Mouse (Mus musculus) embryonic facial prominence, embryonic 13.5 days (tissue): ENCODE data around the gene Prkab1. TPM values are rescaled to one million over a fixed set of nuclear protein-coding genes. Genes with fewer than 3 reads are reported as not detected.

Experiments
- ATAC-seq: fragments of 200-750 bp; cut with Nextera tagmentation; 2 replicates; pipeline ENCODE4 v1.8.0; 2017; ENCODE audit warnings: low read depth; ENCODE audit not compliant: insufficient number of reproducible peaks, insufficient read depth, low FRiP score, low TSS enrichment
- H3K27ac ChIP-seq: fragments of 300-500 bp; sonication (generic); 2 replicates; pipeline ENCODE4 v1.5.1; 2015; ENCODE audit warnings: moderate library complexity, mild to moderate bottlenecking, inconsistent platforms
- H3K27me3 ChIP-seq: fragments of 300-500 bp; sonication (generic); 2 replicates; pipeline ENCODE4 v1.6.1; 2015; ENCODE audit warnings: mild to moderate bottlenecking, inconsistent platforms
- H3K36me3 ChIP-seq: fragments of 300-500 bp; sonication (generic); 2 replicates; pipeline ENCODE4 v1.6.1; 2015; ENCODE audit warnings: mild to moderate bottlenecking, inconsistent platforms
- H3K4me1 ChIP-seq: fragments of 300-500 bp; sonication (generic); 2 replicates; pipeline ENCODE4 v1.6.1; 2015; ENCODE audit warnings: inconsistent platforms
- H3K4me2 ChIP-seq: fragments of 300-500 bp; sonication (generic); 2 replicates; pipeline ENCODE4 v1.6.1; 2015; ENCODE audit warnings: moderate library complexity, mild to moderate bottlenecking, inconsistent platforms
- H3K4me3 ChIP-seq: fragments of 300-500 bp; sonication (generic); 2 replicates; pipeline ENCODE4 v1.5.1; 2015; ENCODE audit warnings: mild to moderate bottlenecking, inconsistent platforms
- H3K9ac ChIP-seq: fragments of 300-500 bp; sonication (generic); 2 replicates; pipeline ENCODE4 v1.6.1; 2015; ENCODE audit warnings: mild to moderate bottlenecking, inconsistent platforms
- H3K9me3 ChIP-seq: fragments of 300-500 bp; sonication (generic); 2 replicates; pipeline ENCODE4 v1.6.1; 2016; ENCODE audit warnings: inconsistent platforms
- WGBS: fragments of 180-500 bp; shearing (Covaris S2); methylation state at CpG from one replicate; pipeline ENCODE4 v1.1.7; 2015; ENCODE audit warnings: mixed read lengths; 5-methylcytosine and 5-hydroxymethylcytosine counted together
- polyA plus RNA-seq: library from polyadenylated mRNA; unstranded; fragments of >200 nt; fragmentation: Nextera tagmentation; extraction: Ambion mirVana; gene quantifications from 2 replicates; pipeline ENCODE4 v1.2.1, GENCODE M21; 2015

Prkab1 gene
- polyA plus RNA-seq, 1 experiment from 2014 or later = 73.7 TPM

DNA sequence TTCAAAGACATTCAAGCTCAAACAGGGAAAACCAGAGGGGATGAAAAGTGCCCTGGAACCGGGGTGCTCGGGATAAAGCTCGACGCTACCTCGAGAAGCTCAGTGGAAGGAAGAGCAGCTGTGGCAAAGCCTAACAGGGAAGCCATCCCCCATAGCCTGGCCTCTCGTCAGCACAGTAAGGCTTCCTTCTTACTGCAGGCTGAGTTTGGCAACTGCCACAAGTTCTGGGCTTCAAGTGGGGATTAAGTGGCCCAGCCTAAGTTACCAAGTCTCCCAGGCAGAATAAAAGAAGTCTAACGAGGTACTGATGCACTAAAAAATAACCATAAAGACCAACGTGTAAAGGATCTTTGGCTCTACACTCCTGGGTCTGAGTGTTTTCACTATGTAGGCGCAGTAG lies 6.1 kb downstream of the Prkab1 start:
- 90% methylated on average over 9 of the region's 9 CpGs for WGBS
- ATAC-seq = no peak

DNA sequence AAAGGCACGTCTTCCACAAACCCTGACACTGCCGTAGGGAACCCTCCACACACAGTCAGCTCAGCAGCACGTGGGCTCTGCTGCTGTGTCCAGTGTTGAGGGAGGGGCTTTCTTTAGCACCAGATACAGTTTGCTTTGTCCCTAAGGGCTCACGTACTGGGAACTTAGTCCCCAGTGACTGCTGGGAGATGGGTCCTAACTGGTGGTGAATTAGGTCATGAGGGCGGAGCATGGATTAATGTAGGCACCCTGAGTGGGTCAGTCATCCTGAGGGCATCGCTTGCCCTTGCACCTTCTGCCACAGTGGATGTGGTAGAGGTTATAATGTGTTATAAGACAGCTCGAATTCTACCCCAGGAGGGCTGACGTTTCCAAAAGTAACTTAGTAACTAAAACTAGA lies 6.9 kb downstream of the Prkab1 start:
- ATAC-seq = no peak
- Histone ChIP-seq H3K4me3 (no peak overlapping the region), H3K9me3 (no peaks in the 10 kb centered on the region), H3K27ac (no peak overlapping the region), H3K36me3 (peaks cover 99% of the 10 kb centered on the region), H3K9ac (no peak overlapping the region), H3K27me3 (no peaks in the 10 kb centered on the region), H3K4me1 (peaks cover 5% of the 10 kb centered on the region), H3K4me2 (no peak overlapping the region)
- whole genome bisulfite sequencing = 93% methylated on average over 8 of the region's 8 CpGs

More for the DNA sequence above, 6.1 kb downstream of the Prkab1 start:
- H3K4me1 ChIP-seq = peaks cover 13% of the 10 kb centered on the region
- no peak overlapping the region for H3K4me3 ChIP-seq
- no peak overlapping the region for H3K4me2 ChIP-seq
- H3K27ac ChIP-seq = no peak overlapping the region
- H3K27me3 ChIP-seq = no peaks in the 10 kb centered on the region
- no peaks in the 10 kb centered on the region for H3K9me3 ChIP-seq
- H3K36me3 ChIP-seq = peaks cover 91% of the 10 kb centered on the region
- no peak overlapping the region for H3K9ac ChIP-seq

- WGBS = 94% methylated on average over 5 of the region's 5 CpGs
- Histone ChIP-seq H3K27ac (no peak overlapping the region), H3K4me1 (no peaks in the 10 kb centered on the region)
Observed at GRCm38 (mm10) chr5:116016542-116016941, 7.8 kb downstream of the Prkab1 start.

GRCm38 (mm10) chr5:116014237-116014636 lies 10.1 kb downstream of the Prkab1 start:
- no peak overlapping the region for H3K27ac ChIP-seq
- no peaks in the 10 kb centered on the region for H3K9me3 ChIP-seq
- no peak overlapping the region for H3K4me2 ChIP-seq
- ATAC-seq = no peak
- WGBS = 95% methylated on average over 11 of the region's 11 CpGs
- H3K9ac ChIP-seq = no peak overlapping the region
- H3K4me1 ChIP-seq = 0 out of 2 replicates have a peak, but pooled peaks cover under 1% of the 10 kb centered on the region
- no peaks in the 10 kb centered on the region for H3K27me3 ChIP-seq
- no peak overlapping the region for H3K4me3 ChIP-seq
- peaks cover 70% of the 10 kb centered on the region for H3K36me3 ChIP-seq

More at GRCm38 (mm10) chr5:116016542-116016941, 7.8 kb downstream of the Prkab1 start:
- no peaks in the 10 kb centered on the region for H3K9me3 ChIP-seq
- no peak for ATAC-seq
- no peak overlapping the region for H3K4me2 ChIP-seq
- H3K4me3 ChIP-seq = no peak overlapping the region
- peaks cover 92% of the 10 kb centered on the region for H3K36me3 ChIP-seq
- H3K9ac ChIP-seq = no peak overlapping the region
- H3K27me3 ChIP-seq = no peaks in the 10 kb centered on the region

- WGBS = 86% methylated on average over 8 of the region's 8 CpGs
- no peak for ATAC-seq
Observed at GRCm38 (mm10) chr5:116013821-116014220, 10.5 kb downstream of the Prkab1 start.

GRCm38 (mm10) chr5:116012503-116012902 lies 11.8 kb downstream of the Prkab1 start:
- no peak overlapping the region for H3K4me3 ChIP-seq
- H3K4me1 ChIP-seq = 0 out of 2 replicates have a peak, but pooled peaks cover 3% of the 10 kb centered on the region
- H3K27ac ChIP-seq = no peak overlapping the region
- H3K27me3 ChIP-seq = no peaks in the 10 kb centered on the region
- ATAC-seq = no peak
- H3K36me3 ChIP-seq = peaks cover 53% of the 10 kb centered on the region
- H3K4me2 ChIP-seq = no peak overlapping the region
- 89% methylated on average over 7 of the region's 7 CpGs for WGBS
- H3K9me3 ChIP-seq = no peaks in the 10 kb centered on the region
- H3K9ac ChIP-seq = no peak overlapping the region

More at GRCm38 (mm10) chr5:116013821-116014220, 10.5 kb downstream of the Prkab1 start:
- no peak overlapping the region for H3K4me2 ChIP-seq
- no peak overlapping the region for H3K27ac ChIP-seq
- no peaks in the 10 kb centered on the region for H3K9me3 ChIP-seq
- no peak overlapping the region for H3K4me3 ChIP-seq
- H3K4me1 ChIP-seq = 0 out of 2 replicates have a peak, but pooled peaks cover 3% of the 10 kb centered on the region
- no peak overlapping the region for H3K9ac ChIP-seq
- H3K36me3 ChIP-seq = peaks cover 66% of the 10 kb centered on the region
- H3K27me3 ChIP-seq = no peaks in the 10 kb centered on the region

GRCm38 (mm10) chr5:116011700-116012099 lies 12.6 kb downstream of the Prkab1 start:
- 93% methylated on average over 7 of the region's 7 CpGs for WGBS
- no peak for ATAC-seq

GRCm38 (mm10) chr5:116009884-116010627 lies 14.3 kb downstream of the Prkab1 start:
- H3K27ac ChIP-seq = no peak overlapping the region
- H3K36me3 ChIP-seq = peaks cover 28% of the 10 kb centered on the region
- no peak overlapping the region for H3K4me3 ChIP-seq
- WGBS = 69% methylated on average over 2 of the region's 2 CpGs
- no peak for ATAC-seq
- H3K4me1 ChIP-seq = 0 out of 2 replicates have a peak, but pooled peaks cover 3% of the 10 kb centered on the region
- H3K4me2 ChIP-seq = no peak overlapping the region
- no peaks in the 10 kb centered on the region for H3K9me3 ChIP-seq
- no peak overlapping the region for H3K9ac ChIP-seq
- H3K27me3 ChIP-seq = no peaks in the 10 kb centered on the region

More at GRCm38 (mm10) chr5:116011700-116012099, 12.6 kb downstream of the Prkab1 start:
- Histone ChIP-seq H3K36me3 (peaks cover 45% of the 10 kb centered on the region), H3K4me2 (no peak overlapping the region), H3K9me3 (no peaks in the 10 kb centered on the region), H3K4me1 (0 out of 2 replicates have a peak, but pooled peaks cover 3% of the 10 kb centered on the region), H3K9ac (no peak overlapping the region), H3K4me3 (no peak overlapping the region), H3K27me3 (no peaks in the 10 kb centered on the region), H3K27ac (no peak overlapping the region)

- Histone ChIP-seq H3K36me3 (peaks cover 21% of the 10 kb centered on the region), H3K4me1 (0 out of 2 replicates have a peak, but pooled peaks cover 3% of the 10 kb centered on the region), H3K27me3 (no peaks in the 10 kb centered on the region), H3K9me3 (no peaks in the 10 kb centered on the region), H3K4me2 (no peak overlapping the region), H3K27ac (no peak overlapping the region), H3K9ac (no peak overlapping the region), H3K4me3 (no peak overlapping the region)
- ATAC-seq = no peak
- WGBS = 43% methylated on average over 15 of the region's 15 CpGs
Observed at GRCm38 (mm10) chr5:116009091-116009851, 15.0 kb downstream of the Prkab1 start.

DNA sequence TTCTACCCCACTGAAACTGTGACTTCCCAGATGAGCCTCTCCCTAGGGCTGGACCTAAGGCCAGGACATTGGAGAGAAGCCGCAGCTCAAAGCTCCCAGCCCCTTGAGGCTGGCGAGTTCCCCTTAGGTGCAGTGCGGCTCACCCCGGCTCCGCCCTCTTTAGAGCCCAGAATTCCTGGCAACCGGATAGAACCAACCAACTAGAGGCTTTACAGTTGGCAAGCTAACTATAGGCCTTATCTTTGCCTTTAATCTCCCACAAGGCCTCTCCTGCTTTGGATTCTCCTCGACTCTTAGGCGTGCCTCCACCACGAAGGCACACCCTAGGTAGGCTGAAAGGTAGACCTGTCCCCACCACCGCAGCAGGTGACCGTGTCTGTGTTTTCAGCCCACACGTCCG lies 16.6 kb downstream of the Prkab1 start:
- ATAC-seq = no peak
- Histone ChIP-seq H3K9me3 (no peaks in the 10 kb centered on the region), H3K4me2 (no peak overlapping the region), H3K27ac (no peak overlapping the region), H3K9ac (no peak overlapping the region), H3K27me3 (no peaks in the 10 kb centered on the region), H3K36me3 (peaks cover 5% of the 10 kb centered on the region), H3K4me1 (peaks cover 7% of the 10 kb centered on the region; the same call in 1 of the 2 replicates), H3K4me3 (no peak overlapping the region)
- 83% methylated on average over 13 of the region's 13 CpGs for WGBS

DNA sequence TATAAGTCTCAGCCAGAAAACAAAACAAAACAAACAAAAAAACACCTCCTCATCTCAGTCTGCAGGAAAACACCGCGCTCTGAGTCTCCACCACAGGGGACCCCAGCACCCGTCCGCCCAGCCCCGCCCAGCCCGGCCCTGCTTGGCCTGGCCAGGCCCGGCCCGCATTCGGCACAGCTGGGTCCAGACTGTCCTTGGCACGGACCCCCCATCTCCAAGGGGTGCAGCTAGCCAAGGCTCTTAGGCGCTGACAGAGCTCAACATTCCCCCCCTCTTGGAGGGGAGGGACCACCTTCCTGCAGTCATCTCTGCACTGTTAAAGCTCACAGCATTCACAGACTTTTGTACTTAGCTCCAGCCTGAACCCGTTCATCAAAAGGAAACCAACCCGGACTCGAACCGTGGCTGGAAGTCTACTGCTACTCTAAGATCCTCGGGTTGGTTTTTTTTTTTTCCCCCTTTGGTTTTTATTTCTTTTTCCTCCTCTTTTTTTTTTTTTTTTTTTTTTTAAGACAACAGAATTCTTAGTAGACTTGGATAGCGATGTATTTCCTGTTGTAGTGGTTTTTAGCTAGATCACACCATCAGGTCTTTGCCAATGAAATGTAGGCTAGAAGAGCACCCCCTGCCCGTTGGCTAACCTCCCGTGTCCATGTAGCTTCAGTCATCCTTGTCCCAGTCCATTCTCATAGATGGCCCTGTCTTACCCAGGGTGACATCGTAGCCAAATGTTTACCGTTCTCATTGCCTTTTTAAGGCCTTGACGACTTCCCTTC lies 17.8 kb downstream of the Prkab1 start:
- WGBS = 69% methylated on average over 22 of the region's 22 CpGs
- no peaks in the 10 kb centered on the region for H3K27me3 ChIP-seq
- no peak overlapping the region for H3K4me3 ChIP-seq
- H3K9me3 ChIP-seq = no peaks in the 10 kb centered on the region
- H3K4me1 ChIP-seq = peaks cover 7% of the 10 kb centered on the region; the same call in 1 of the 2 replicates
- H3K27ac ChIP-seq = no peak overlapping the region
- ATAC-seq = no peak
- H3K36me3 ChIP-seq = no peaks in the 10 kb centered on the region; the same call in 1 of the 2 replicates
- H3K4me2 ChIP-seq = no peak overlapping the region
- H3K9ac ChIP-seq = no peak overlapping the region
